Mouse (Mus musculus) C2C12 (cell line): ENCODE results near the gene Slc17a5. TPM values are rescaled to one million over a fixed set of nuclear protein-coding genes. Genes with fewer than 3 reads are reported as not detected.
A peak's percentile ranks its signal among the peaks of the same experiment; 100 is the strongest.

Source experiments
- H3K27me3 ChIP-seq: one replicate; pipeline ENCODE4 v1.6.1; 2011; ENCODE audit not compliant: control insufficient read depth, insufficient read depth, insufficient read length
- H3K36me3 ChIP-seq: one replicate; pipeline ENCODE4 v1.6.1; 2011; ENCODE audit not compliant: control insufficient read depth, insufficient read depth
- H3K4me3 ChIP-seq: one replicate; pipeline ENCODE4 v1.5.1; 2011; ENCODE audit warnings: mild to moderate bottlenecking, control low read depth; ENCODE audit not compliant: poor library complexity, insufficient read depth, severe bottlenecking
- H3K79me2 ChIP-seq: one replicate; pipeline ENCODE4 v1.6.1; 2011; ENCODE audit not compliant: control insufficient read depth, insufficient read depth
- H3K79me3 ChIP-seq: one replicate; pipeline ENCODE4 v1.6.1; 2011; ENCODE audit warnings: low read depth, control low read depth
- H3ac ChIP-seq: one replicate; pipeline ENCODE3; 2011; ENCODE audit warnings: low read depth; ENCODE audit not compliant: control insufficient read depth, insufficient read length
- CEBPB ChIP-seq: IDR thresholded peaks from one replicate; pipeline ENCODE4 v1.6.1; 2011; ENCODE audit warnings: low read depth, mild to moderate bottlenecking, control low read depth, moderate library complexity
- CTCF ChIP-seq: IDR thresholded peaks from one replicate; pipeline ENCODE4 v1.5.1; 2011; ENCODE audit not compliant: control insufficient read depth, insufficient read depth, insufficient read length
- FOSL1 ChIP-seq: IDR thresholded peaks from one replicate; pipeline ENCODE4 v1.8.0; 2011; ENCODE audit warnings: mild to moderate bottlenecking, low read length; ENCODE audit not compliant: poor library complexity, insufficient read depth, severe bottlenecking
- MAX ChIP-seq: IDR thresholded peaks from one replicate; pipeline ENCODE4 v1.6.1; 2011; ENCODE audit warnings: mild to moderate bottlenecking, control low read depth
- MYOD1 ChIP-seq: IDR thresholded peaks from one replicate; pipeline ENCODE4 v1.6.1; 2011; ENCODE audit warnings: low read depth; ENCODE audit not compliant: control insufficient read depth, insufficient read length
- MYOG ChIP-seq: IDR thresholded peaks from one replicate; pipeline ENCODE4 v1.6.1; 2011; ENCODE audit not compliant: control insufficient read depth, insufficient read length; ENCODE audit errors: extremely low read depth
- USF1 ChIP-seq: IDR thresholded peaks from one replicate; pipeline ENCODE4 v1.6.1; 2011; ENCODE audit warnings: low read depth, mild to moderate bottlenecking, control low read depth, moderate library complexity
- polyA plus RNA-seq: library from polyadenylated mRNA; unstranded; fragments of >200 nt; fragmentation: generic; extraction: Trizol; gene quantifications from one replicate; pipeline ENCODE4 v1.2.1, GENCODE M21; 2012; ENCODE audit warnings: missing spikeins

Slc17a5 gene
- polyA plus RNA-seq, 1 experiment: 3.7 TPM

GRCm38 (mm10) chr9:78506002-78506721 lies 81.7 kb downstream of the Slc17a5 start:
- Histone ChIP-seq H3K4me3 (no peak overlapping the region), H3K36me3 (no peaks in the 10 kb centered on the region), H3K27me3 (no peaks in the 10 kb centered on the region), H3ac (no peak overlapping the region), H3K79me2 (no peaks in the 10 kb centered on the region), H3K79me3 (no peaks in the 10 kb centered on the region)
- TF ChIP-seq MAX (no peak), USF1 (no peak), FOSL1 (no peak), CTCF (no peak), CEBPB (no peak), MYOD1 (no peak), MYOG (no peak)

GRCm38 (mm10) chr9:78505223-78505622 lies 82.6 kb downstream of the Slc17a5 start:
- no peaks in the 10 kb centered on the region for H3K36me3 ChIP-seq
- no peak overlapping the region for H3K4me3 ChIP-seq
- H3K79me3 ChIP-seq: no peaks in the 10 kb centered on the region
- no peaks in the 10 kb centered on the region for H3K79me2 ChIP-seq
- no peak for TF ChIP-seq CTCF
- no peak for TF ChIP-seq MAX
- TF ChIP-seq USF1: no peak
- no peak for TF ChIP-seq MYOG
- no peak for TF ChIP-seq MYOD1
- no peak overlapping the region for H3ac ChIP-seq
- H3K27me3 ChIP-seq: no peaks in the 10 kb centered on the region

DNA sequence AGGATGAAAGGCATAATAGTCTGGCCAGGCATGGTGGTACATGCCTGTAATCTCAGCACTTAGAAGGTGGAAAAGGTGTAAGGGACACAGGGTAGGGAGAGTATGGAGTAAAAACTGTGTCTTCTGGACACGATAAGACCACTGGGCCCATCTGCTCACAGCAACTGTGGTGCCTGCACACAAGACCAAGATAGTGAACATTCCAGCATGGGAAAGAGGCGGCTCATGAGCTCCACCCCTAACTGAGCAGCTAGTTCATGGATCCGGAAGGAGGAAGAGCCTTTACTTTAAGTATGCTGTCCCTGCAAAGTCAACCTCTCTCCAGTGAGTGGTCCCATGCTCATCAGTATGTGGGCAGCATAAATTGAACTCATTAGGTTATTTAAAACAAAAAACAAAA lies 83.2 kb downstream of the Slc17a5 start:
- H3K79me2 ChIP-seq: no peaks in the 10 kb centered on the region
- no peak overlapping the region for H3K4me3 ChIP-seq
- TF ChIP-seq USF1: no peak
- no peak for TF ChIP-seq MYOG
- H3K79me3 ChIP-seq: no peaks in the 10 kb centered on the region
- H3K27me3 ChIP-seq: no peaks in the 10 kb centered on the region
- H3K36me3 ChIP-seq: no peaks in the 10 kb centered on the region
- no peak overlapping the region for H3ac ChIP-seq

DNA sequence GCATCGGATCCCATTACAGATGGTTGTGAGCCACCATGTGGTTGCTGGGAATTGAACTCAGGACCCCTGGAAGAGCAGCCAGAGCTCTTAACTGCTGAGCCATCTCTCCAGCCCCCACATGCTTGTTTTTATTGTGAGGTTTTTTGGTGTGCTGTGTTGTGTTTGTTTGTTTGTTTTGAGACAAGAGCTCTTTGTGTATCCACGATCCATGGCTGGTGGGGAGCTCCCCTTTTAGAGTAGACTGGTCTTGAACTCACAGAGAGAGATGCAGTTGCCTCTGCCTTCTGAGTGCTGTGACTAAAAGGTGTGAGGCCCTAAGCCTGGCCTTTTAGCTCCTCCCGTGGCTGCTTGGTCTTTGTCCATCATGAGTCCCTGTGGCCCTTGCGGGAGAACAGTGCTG lies 83.7 kb downstream of the Slc17a5 start:
- TF ChIP-seq FOSL1: no peak
- Histone ChIP-seq H3K27me3 (no peaks in the 10 kb centered on the region), H3K4me3 (no peak overlapping the region), H3K36me3 (no peaks in the 10 kb centered on the region), H3K79me3 (no peaks in the 10 kb centered on the region), H3ac (no peak overlapping the region), H3K79me2 (no peaks in the 10 kb centered on the region)

- no peak overlapping the region for H3K4me3 ChIP-seq
- no peaks in the 10 kb centered on the region for H3K27me3 ChIP-seq
- no peaks in the 10 kb centered on the region for H3K36me3 ChIP-seq
- TF ChIP-seq CEBPB: peak; percentile 25
- TF ChIP-seq MYOD1: no peak
- peak; percentile 12 for TF ChIP-seq MAX
- TF ChIP-seq FOSL1: no peak
- no peak for TF ChIP-seq CTCF
- no peak for TF ChIP-seq USF1
- no peak overlapping the region for H3ac ChIP-seq
- no peaks in the 10 kb centered on the region for H3K79me3 ChIP-seq
- H3K79me2 ChIP-seq: no peaks in the 10 kb centered on the region
Observed at GRCm38 (mm10) chr9:78503223-78504079, 84.4 kb downstream of the Slc17a5 start.

DNA sequence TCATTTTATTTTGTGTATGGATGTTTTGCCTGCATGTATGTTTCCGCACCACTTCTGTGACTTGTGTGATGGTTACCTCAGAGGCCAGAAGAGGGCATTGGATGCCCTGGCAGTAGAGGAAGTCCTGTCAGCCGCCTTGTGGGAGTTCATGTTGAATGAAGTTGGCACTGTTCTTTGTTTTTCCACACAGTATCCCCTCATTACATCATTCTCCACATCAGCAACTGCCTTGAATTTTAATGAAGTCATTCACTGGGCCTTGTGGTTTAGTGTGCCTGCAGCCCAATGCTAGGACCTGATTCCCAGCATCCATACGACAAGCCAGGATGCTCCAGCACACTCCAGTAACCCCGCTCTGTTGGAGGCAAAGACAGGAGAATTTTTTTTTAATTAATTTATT lies 86.6 kb downstream of the Slc17a5 start:
- Histone ChIP-seq H3K4me3 (no peak overlapping the region), H3K79me3 (no peaks in the 10 kb centered on the region), H3ac (no peak overlapping the region), H3K79me2 (no peaks in the 10 kb centered on the region), H3K27me3 (no peaks in the 10 kb centered on the region), H3K36me3 (no peaks in the 10 kb centered on the region)
- TF ChIP-seq FOSL1 (no peak), MAX (no peak), MYOG (no peak), CTCF (no peak), MYOD1 (no peak), CEBPB (no peak), USF1 (no peak)
